Mouse (Mus musculus): ENCODE data around the gene Trit1.

The Trit1 gene

GRCm38 (mm10) chr4:123093869-123094268 lies 77.5 kb downstream of the Trit1 start:
- no peak for DNase-seq (ENCODE audit: extremely low read depth, insufficient read length, low spot score)
